Mouse (Mus musculus): Measurements from ENCODE around the gene Topors. TPM values are rescaled to one million over a fixed set of nuclear protein-coding genes. Genes with fewer than 3 reads are reported as not detected.
"Not testable (repeated sequence)": the region's sequence is repeated elsewhere in the genome, so short reads cannot be mapped to it uniquely, and the experiment has no call there.

The Topors gene
- polyA plus RNA-seq, 1 experiment from 2014 or later: 30.7 TPM

- no peak for ATAC-seq (ENCODE audit: low read depth)
- H3K9ac ChIP-seq (replicated peaks; ENCODE audit: low read depth, low read length): no peak overlapping the region
- no peaks in the 10 kb centered on the region for H3K4me1 ChIP-seq (ENCODE audit: control insufficient read depth, insufficient read depth, low read length)
- H3K36me3 ChIP-seq (ENCODE audit: control insufficient read depth, insufficient read depth, low read length): no peaks in the 10 kb centered on the region
- H3K9me3 ChIP-seq (ENCODE audit: control insufficient read depth, low read length): no peaks in the 10 kb centered on the region
- WGBS: 85% methylated on average over 5 of the region's 5 CpGs
- no peak overlapping the region for H3K4me2 ChIP-seq (ENCODE audit: low read depth, low read length)
- no peak overlapping the region for H3K4me3 ChIP-seq (ENCODE audit: low read depth, low read length)
- no peaks in the 10 kb centered on the region for H3K27me3 ChIP-seq (ENCODE audit: control insufficient read depth, insufficient read depth, low read length)
- H3K27ac ChIP-seq (ENCODE audit: low read depth, low read length): no peak overlapping the region
Measured at GRCm38 (mm10) chr4:40299169-40299568, 29.5 kb upstream of the Topors start.

GRCm38 (mm10) chr4:40291511-40291910 lies 21.9 kb upstream of the Topors start:
- ATAC-seq (ENCODE audit: low read depth); H3K4me3 ChIP-seq (ENCODE audit: low read depth, low read length); H3K4me1 ChIP-seq (ENCODE audit: control insufficient read depth, insufficient read depth, low read length); H3K9me3 ChIP-seq (ENCODE audit: control insufficient read depth, low read length); H3K9ac ChIP-seq (replicated peaks; ENCODE audit: low read depth, low read length); H3K27ac ChIP-seq (ENCODE audit: low read depth, low read length); H3K27me3 ChIP-seq (ENCODE audit: control insufficient read depth, insufficient read depth, low read length); H3K4me2 ChIP-seq (ENCODE audit: low read depth, low read length); H3K36me3 ChIP-seq (ENCODE audit: control insufficient read depth, insufficient read depth, low read length): not testable (repeated sequence)
- 93% methylated on average over 11 of the region's 11 CpGs for WGBS

- no peak overlapping the region for H3K27ac ChIP-seq (ENCODE audit: low read depth, low read length)
- no peak for ATAC-seq (ENCODE audit: low read depth)
- no peaks in the 10 kb centered on the region for H3K36me3 ChIP-seq (ENCODE audit: control insufficient read depth, insufficient read depth, low read length)
- H3K9me3 ChIP-seq (ENCODE audit: control insufficient read depth, low read length): no peaks in the 10 kb centered on the region
- H3K4me3 ChIP-seq (ENCODE audit: low read depth, low read length): no peak overlapping the region
- no peaks in the 10 kb centered on the region for H3K27me3 ChIP-seq (ENCODE audit: control insufficient read depth, insufficient read depth, low read length)
- H3K9ac ChIP-seq (replicated peaks; ENCODE audit: low read depth, low read length): no peak overlapping the region
- H3K4me1 ChIP-seq (ENCODE audit: control insufficient read depth, insufficient read depth, low read length): no peaks in the 10 kb centered on the region
- H3K4me2 ChIP-seq (ENCODE audit: low read depth, low read length): no peak overlapping the region
- 88% methylated on average over 2 of the region's 2 CpGs for WGBS
Measured at GRCm38 (mm10) chr4:40289046-40289445, 19.4 kb upstream of the Topors start.

DNA sequence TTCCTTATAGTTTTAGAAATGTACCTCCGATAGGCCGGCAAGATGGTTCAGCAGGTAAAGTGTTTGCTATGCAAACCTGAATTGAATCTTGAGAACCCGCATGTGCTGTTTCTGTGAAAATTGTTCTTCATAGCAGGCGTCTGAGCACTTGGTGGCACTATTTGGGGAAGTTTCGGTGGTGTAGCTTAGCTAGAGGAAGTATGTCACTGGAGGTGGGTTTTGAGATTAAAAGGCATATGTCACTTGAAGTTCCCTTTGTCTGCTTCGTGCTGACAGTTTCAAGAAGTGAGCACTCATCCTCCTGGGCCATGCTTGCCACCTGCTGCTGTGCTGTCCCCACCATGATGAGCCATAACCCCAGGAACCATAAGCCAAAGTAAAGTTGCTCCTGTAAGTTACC lies 17.8 kb upstream of the Topors start:
- Histone ChIP-seq H3K9me3 (ENCODE audit: control insufficient read depth, low read length) (no peaks in the 10 kb centered on the region), H3K9ac (replicated peaks; ENCODE audit: low read depth, low read length) (no peak overlapping the region), H3K36me3 (ENCODE audit: control insufficient read depth, insufficient read depth, low read length) (no peaks in the 10 kb centered on the region), H3K4me3 (ENCODE audit: low read depth, low read length) (no peak overlapping the region), H3K4me1 (ENCODE audit: control insufficient read depth, insufficient read depth, low read length) (no peaks in the 10 kb centered on the region), H3K27me3 (ENCODE audit: control insufficient read depth, insufficient read depth, low read length) (no peaks in the 10 kb centered on the region), H3K27ac (ENCODE audit: low read depth, low read length) (no peak overlapping the region), H3K4me2 (ENCODE audit: low read depth, low read length) (no peak overlapping the region)
- no peak for ATAC-seq (ENCODE audit: low read depth)
- WGBS: 80% methylated on average over 6 of the region's 6 CpGs

- Histone ChIP-seq H3K36me3 (ENCODE audit: control insufficient read depth, insufficient read depth, low read length) (no peaks in the 10 kb centered on the region), H3K27ac (ENCODE audit: low read depth, low read length) (no peak overlapping the region), H3K4me3 (ENCODE audit: low read depth, low read length) (no peak overlapping the region), H3K27me3 (ENCODE audit: control insufficient read depth, insufficient read depth, low read length) (no peaks in the 10 kb centered on the region), H3K9ac (replicated peaks; ENCODE audit: low read depth, low read length) (no peak overlapping the region), H3K4me2 (ENCODE audit: low read depth, low read length) (no peak overlapping the region), H3K4me1 (ENCODE audit: control insufficient read depth, insufficient read depth, low read length) (no peaks in the 10 kb centered on the region), H3K9me3 (ENCODE audit: control insufficient read depth, low read length) (no peaks in the 10 kb centered on the region)
- 20% methylated on average over 4 of the region's 4 CpGs for WGBS
- no peak for ATAC-seq (ENCODE audit: low read depth)
Measured at GRCm38 (mm10) chr4:40285582-40285981, 15.9 kb upstream of the Topors start.

DNA sequence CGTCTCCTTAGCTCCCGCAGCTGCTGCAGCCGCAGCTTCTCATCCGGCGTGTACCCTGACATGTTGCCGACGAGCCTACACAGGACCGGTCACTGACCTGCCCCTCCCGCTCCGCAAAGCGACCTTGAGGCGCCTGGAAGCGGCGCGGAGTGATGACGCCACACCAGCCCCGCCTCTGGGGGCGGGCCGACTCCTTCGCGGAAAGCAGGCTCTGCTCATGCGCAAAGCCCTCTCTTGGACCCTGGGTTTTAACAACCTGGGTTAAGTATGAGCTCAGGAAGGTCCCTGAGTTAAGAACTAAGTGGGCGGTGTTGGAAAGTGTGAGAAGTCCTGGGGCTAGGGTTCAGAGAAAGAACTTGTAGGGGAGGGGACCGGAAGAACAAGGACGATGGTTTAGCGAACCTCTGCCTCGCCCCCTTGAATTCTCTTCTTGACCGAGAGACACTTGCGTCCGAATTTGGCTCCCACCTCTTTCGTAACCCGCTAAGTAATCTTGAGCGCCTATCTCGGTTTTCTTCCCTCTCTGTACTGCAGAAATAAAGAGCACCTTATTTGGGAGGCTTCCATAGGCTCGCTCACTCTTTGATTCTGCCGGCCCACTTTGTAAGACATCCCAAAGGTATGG lies 9.7 kb upstream of the Topors start, which contains the start of gene Ndufb6:
TSS of gene Ndufb6 (minus strand) at position 146 of the 625 bp plus-strand sequence.
- H3K9me3 ChIP-seq (ENCODE audit: control insufficient read depth, low read length): no peaks in the 10 kb centered on the region
- WGBS: under 1% methylated on average over 35 of the region's 36 CpGs
- peak; percentile 96 for ATAC-seq (ENCODE audit: low read depth)
- peak within 1 kb of the TSS; percentile 61 for H3K9ac ChIP-seq (replicated peaks; ENCODE audit: low read depth, low read length)
- peak within 1 kb of the TSS; percentile 96 for H3K4me2 ChIP-seq (ENCODE audit: low read depth, low read length)
- H3K27me3 ChIP-seq (ENCODE audit: control insufficient read depth, insufficient read depth, low read length): no peaks in the 10 kb centered on the region
- peak within 1 kb of the TSS; percentile 72 for H3K4me3 ChIP-seq (ENCODE audit: low read depth, low read length)
- H3K27ac ChIP-seq (ENCODE audit: low read depth, low read length): peak within 1 kb of the TSS; percentile 52
- H3K4me1 ChIP-seq (ENCODE audit: control insufficient read depth, insufficient read depth, low read length): peaks cover 10% of the 10 kb centered on the region
- peaks cover 4% of the 10 kb centered on the region; the same call in 1 of the 2 replicates for H3K36me3 ChIP-seq (ENCODE audit: control insufficient read depth, insufficient read depth, low read length)

DNA sequence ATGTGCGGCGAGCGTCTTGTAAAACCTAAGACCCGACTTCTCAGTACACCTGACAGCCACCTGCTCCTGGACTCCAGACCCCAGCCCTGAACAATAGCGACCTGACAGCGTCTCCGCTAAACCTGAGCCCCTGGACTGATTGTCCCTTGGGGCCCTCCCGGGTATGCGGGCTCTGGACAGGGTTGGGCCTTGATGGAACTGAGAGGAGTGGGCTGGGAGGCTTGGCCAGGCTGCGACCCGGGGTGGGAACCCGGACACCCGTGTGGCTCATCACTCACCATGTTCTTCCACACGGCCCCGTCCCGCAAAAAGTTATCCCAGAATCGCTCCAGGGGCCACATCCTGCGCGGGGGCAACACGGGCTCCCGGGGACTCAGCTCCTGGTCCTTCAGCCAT lies 9.2 kb upstream of the Topors start:
- peak; percentile 84 for ATAC-seq (ENCODE audit: low read depth)
- H3K27ac ChIP-seq (ENCODE audit: low read depth, low read length): peak overlapping the region; percentile 52; the same call in 1 of the 2 replicates
- H3K36me3 ChIP-seq (ENCODE audit: control insufficient read depth, insufficient read depth, low read length): peaks cover 4% of the 10 kb centered on the region; the same call in 1 of the 2 replicates
- H3K4me3 ChIP-seq (ENCODE audit: low read depth, low read length): peak overlapping the region; percentile 72
- H3K9me3 ChIP-seq (ENCODE audit: control insufficient read depth, low read length): no peaks in the 10 kb centered on the region
- H3K4me1 ChIP-seq (ENCODE audit: control insufficient read depth, insufficient read depth, low read length): peaks cover 10% of the 10 kb centered on the region
- peak overlapping the region; percentile 96 for H3K4me2 ChIP-seq (ENCODE audit: low read depth, low read length)
- no peaks in the 10 kb centered on the region for H3K27me3 ChIP-seq (ENCODE audit: control insufficient read depth, insufficient read depth, low read length)
- peak overlapping the region; percentile 61 for H3K9ac ChIP-seq (replicated peaks; ENCODE audit: low read depth, low read length)
- under 1% methylated on average over 21 of the region's 21 CpGs for WGBS

GRCm38 (mm10) chr4:40268835-40269234 lies 815 bp downstream of the Topors start:
- H3K36me3 ChIP-seq (ENCODE audit: control insufficient read depth, insufficient read depth, low read length): no peaks in the 10 kb centered on the region
- WGBS: under 1% methylated on average over 16 of the region's 16 CpGs
- peak overlapping the region; percentile 81 for H3K4me2 ChIP-seq (ENCODE audit: low read depth, low read length)
- ATAC-seq (ENCODE audit: low read depth): peak; percentile 7
- peak overlapping the region; percentile 66 for H3K4me3 ChIP-seq (ENCODE audit: low read depth, low read length)
- no peaks in the 10 kb centered on the region for H3K27me3 ChIP-seq (ENCODE audit: control insufficient read depth, insufficient read depth, low read length)
- peaks cover 14% of the 10 kb centered on the region for H3K4me1 ChIP-seq (ENCODE audit: control insufficient read depth, insufficient read depth, low read length)
- H3K27ac ChIP-seq (ENCODE audit: low read depth, low read length): peak overlapping the region; percentile 87
- peak overlapping the region; percentile 61 for H3K9ac ChIP-seq (replicated peaks; ENCODE audit: low read depth, low read length)
- H3K9me3 ChIP-seq (ENCODE audit: control insufficient read depth, low read length): no peaks in the 10 kb centered on the region

DNA sequence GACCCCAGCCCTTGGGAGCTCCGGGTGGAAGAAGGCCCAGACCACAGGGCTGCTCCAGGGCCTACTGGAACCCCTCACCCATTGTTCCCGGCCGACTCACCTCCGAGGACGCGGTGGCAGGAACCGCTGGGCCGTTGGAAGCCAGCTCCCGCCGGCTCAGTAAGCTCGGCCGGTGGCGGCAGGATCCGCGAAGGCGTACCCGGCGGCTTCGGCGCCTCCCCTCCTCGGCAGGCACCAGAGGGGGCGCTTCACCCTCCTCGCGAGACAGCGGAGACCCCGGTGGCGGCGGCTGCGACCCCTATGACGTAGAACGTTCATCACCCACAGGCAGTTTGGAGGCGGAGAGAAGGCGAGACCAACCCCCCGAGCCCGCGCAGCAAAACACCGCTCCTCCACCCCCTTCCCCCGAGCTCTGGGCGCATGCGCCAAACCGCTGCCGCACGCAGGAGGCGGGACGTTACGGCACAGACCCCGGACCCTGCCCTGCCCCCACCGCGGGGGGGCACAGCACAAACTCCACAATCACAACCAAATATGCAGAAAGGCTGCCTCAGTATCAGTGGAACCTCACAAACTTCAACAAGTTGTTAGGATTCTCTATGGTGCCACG lies 1.3 kb downstream of the Topors start:
- no peaks in the 10 kb centered on the region for H3K27me3 ChIP-seq (ENCODE audit: control insufficient read depth, insufficient read depth, low read length)
- peaks cover 14% of the 10 kb centered on the region for H3K4me1 ChIP-seq (ENCODE audit: control insufficient read depth, insufficient read depth, low read length)
- no peaks in the 10 kb centered on the region for H3K36me3 ChIP-seq (ENCODE audit: control insufficient read depth, insufficient read depth, low read length)
- peak overlapping the region; percentile 82 for H3K9ac ChIP-seq (replicated peaks; ENCODE audit: low read depth, low read length)
- H3K9me3 ChIP-seq (ENCODE audit: control insufficient read depth, low read length): no peaks in the 10 kb centered on the region
- H3K4me3 ChIP-seq (ENCODE audit: low read depth, low read length): peak overlapping the region; percentile 66
- H3K27ac ChIP-seq (ENCODE audit: low read depth, low read length): peak overlapping the region; percentile 87
- WGBS: under 1% methylated on average over 49 of the region's 50 CpGs
- peak overlapping the region; percentile 81 for H3K4me2 ChIP-seq (ENCODE audit: low read depth, low read length)
- ATAC-seq (ENCODE audit: low read depth): peak; percentile 80

Measured in neural tube, embryonic 14.5 days (tissue).